Mouse (Mus musculus) T-helper 2 cell (primary cell): ENCODE data around the gene Kcnip1.

ENCODE experiments used
- in situ Hi-C: fragments of 300-600 bp; cut with MboI, MseI; formaldehyde crosslinking; loops from one replicate; pipeline ENCODE4 v1.15.1; 2025; ENCODE audit warnings: high pct_unique_total_duplicates

Kcnip1 gene

GRCm38 (mm10) chr11:33943565-33943964 lies 49.4 kb downstream of the Kcnip1 start:
- in situ Hi-C loops = no loop called here

- in situ Hi-C loops = loop anchor here (10.0 kb wide), 2 partner anchors 125 to 835 kb away; no protein-coding TSS in a partner anchor
Observed at GRCm38 (mm10) chr11:33939456-33940113, 53.4 kb downstream of the Kcnip1 start.

GRCm38 (mm10) chr11:33938561-33939274 lies 54.2 kb downstream of the Kcnip1 start:
- in situ Hi-C loops = loop anchor here (10.0 kb wide), 2 partner anchors 126 to 836 kb away; no protein-coding TSS in a partner anchor

- in situ Hi-C loops = loop anchor here (10.0 kb wide), 2 partner anchors 127 to 837 kb away; no protein-coding TSS in a partner anchor
Observed at GRCm38 (mm10) chr11:33937641-33938040, 55.3 kb downstream of the Kcnip1 start.

- in situ Hi-C loops = loop anchor here (5.0 to 10.0 kb wide), 3 partner anchors 73 to 841 kb away; no protein-coding TSS in a partner anchor
Observed at GRCm38 (mm10) chr11:33934286-33934685, 58.7 kb downstream of the Kcnip1 start.

GRCm38 (mm10) chr11:33932386-33933111 lies 60.4 kb downstream of the Kcnip1 start:
- in situ Hi-C loops = loop anchor here (5.0 to 10.0 kb wide), 3 partner anchors 75 to 842 kb away; no protein-coding TSS in a partner anchor

- in situ Hi-C loops = loop anchor here (5.0 to 10.0 kb wide), 3 partner anchors 75 to 843 kb away; no protein-coding TSS in a partner anchor
Observed at GRCm38 (mm10) chr11:33931836-33932385, 61.0 kb downstream of the Kcnip1 start.

GRCm38 (mm10) chr11:33929412-33929811 lies 63.5 kb downstream of the Kcnip1 start:
- in situ Hi-C loops = no loop called here

DNA sequence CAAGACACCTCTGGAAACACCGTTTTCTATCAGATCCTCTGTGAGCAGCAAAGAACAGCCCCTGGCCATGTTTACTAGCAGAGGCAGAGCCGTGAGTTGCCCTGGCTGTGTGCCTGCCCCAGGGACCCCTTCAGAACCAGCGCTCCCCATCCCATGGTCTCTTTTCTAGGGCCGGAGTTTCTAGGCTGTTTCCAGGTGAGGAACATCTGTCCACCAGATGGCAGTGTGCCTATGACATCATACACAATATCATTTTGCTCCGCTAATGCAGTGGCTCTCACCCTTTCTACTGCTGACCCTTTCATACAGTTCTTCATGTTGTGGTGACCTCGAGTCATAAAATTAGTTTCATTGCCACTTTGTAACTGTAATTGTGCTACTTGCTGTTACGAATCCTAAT lies 64.3 kb downstream of the Kcnip1 start:
- in situ Hi-C loops = no loop called here

DNA sequence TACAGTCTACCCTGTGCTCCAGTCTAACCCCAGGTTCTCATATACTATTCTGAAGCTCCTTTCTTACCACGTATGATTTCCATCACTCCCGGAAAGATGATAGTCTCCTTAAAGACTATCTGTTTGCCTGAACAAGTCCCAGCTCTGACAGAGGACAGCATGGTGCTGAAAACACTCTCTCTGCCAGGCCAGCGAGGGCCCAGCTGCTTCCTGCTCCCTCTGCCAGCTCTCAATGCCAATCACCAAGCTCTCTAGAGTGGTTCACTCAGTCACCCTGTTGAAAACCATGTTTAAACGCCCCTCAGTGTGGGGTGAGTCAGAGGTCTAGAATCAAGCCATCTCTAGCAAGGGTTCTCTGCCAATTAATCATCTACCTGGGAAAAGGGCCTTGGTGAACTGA lies 65.1 kb downstream of the Kcnip1 start:
- in situ Hi-C loops = no loop called here

- in situ Hi-C loops = no loop called here
Observed at GRCm38 (mm10) chr11:33927321-33927720, 65.6 kb downstream of the Kcnip1 start.

- in situ Hi-C loops = no loop called here
Observed at GRCm38 (mm10) chr11:33926551-33926950, 66.4 kb downstream of the Kcnip1 start.

GRCm38 (mm10) chr11:33925778-33926177 lies 67.2 kb downstream of the Kcnip1 start:
- in situ Hi-C loops = no loop called here

- in situ Hi-C loops = loop anchor here (5.0 kb wide), 1 partner anchor 191 kb away; no protein-coding TSS in a partner anchor
Observed at GRCm38 (mm10) chr11:33923031-33923430, 69.9 kb downstream of the Kcnip1 start.

DNA sequence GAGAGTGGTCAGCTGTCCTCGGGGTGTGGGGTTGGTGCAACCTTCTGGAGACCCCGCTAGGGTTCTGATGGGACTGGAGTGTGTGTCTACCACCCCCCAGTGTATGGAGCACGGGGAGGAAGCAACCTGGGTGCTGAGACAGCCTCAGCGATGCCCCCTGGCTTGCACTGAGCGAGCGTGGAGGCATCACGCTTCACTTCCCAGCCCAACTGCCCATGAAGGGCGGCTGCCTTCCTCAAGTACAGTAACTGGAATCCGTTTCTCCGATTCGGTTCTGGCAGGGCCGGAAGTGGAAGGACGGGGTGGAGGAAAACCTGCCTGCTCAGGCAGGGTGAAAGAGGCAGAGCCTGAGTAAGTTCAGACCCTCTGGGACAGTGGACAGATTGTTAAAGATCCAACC lies 71.5 kb downstream of the Kcnip1 start:
- in situ Hi-C loops = loop anchor here (5.0 kb wide), 1 partner anchor 189 kb away; no protein-coding TSS in a partner anchor

DNA sequence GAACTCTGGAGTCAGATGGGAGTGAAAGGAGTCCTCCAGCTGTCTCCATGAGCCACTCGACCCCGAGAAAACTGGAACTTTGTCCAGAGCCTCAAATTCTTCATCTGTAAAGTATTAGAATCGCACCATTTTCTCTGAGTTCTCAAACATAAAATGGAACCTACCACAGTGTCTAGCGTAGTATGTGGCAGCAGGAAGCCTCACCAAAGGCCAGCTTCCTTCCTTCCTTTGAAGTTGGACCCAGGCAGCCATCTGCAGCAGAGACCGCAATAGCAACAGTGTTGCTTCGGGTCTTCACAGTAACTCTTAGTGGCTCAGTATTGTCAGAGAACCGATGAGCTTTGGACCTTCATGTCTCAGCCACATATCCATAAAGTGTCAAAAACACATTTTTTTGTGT lies 73.1 kb downstream of the Kcnip1 start:
- in situ Hi-C loops = loop anchor here (5.0 to 10.0 kb wide), 2 partner anchors 188 to 425 kb away; no protein-coding TSS in a partner anchor

- in situ Hi-C loops = loop anchor here (10.0 kb wide), 1 partner anchor 426 kb away; no protein-coding TSS in a partner anchor
Observed at GRCm38 (mm10) chr11:33918424-33918823, 74.5 kb downstream of the Kcnip1 start.

DNA sequence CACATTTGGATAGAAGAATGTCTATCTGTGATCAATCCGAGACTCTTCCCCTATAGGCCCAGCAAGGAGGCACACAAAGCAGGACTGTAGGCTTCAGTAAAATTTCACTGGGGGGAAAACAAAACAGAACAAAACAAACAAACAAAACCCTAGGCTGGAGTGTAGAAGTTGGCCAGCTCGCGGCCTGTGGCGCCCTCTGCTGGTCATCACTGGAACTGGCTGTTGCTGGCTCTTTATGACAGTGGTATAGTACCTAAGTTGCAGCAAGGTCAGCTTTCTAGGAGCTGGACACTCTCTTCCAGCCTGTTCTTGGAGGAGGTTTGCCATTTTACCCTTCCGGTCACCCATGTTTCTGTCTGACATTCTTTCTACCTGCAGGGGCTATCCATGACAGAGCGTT lies 75.4 kb downstream of the Kcnip1 start:
- in situ Hi-C loops = loop anchor here (10.0 kb wide), 1 partner anchor 427 kb away; no protein-coding TSS in a partner anchor

DNA sequence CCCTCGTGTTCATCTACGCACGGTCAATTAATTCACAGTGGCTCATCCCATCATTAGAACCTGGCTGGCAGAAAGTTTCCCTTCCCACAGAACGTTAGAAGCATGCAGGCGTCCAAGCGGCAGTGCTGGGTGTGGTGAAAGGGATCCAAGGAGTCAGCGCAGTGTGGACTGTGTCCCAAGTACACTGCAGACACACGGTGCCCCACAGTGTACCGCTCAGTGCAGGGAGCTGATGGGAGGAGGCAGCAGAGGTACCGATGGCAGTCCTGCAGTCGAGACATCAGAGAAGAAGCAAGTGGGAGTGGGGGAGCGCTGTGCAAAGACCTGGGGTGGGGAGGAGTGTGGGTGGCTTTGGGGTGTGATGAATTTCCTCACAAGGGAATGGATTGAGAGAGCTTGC lies 78.7 kb downstream of the Kcnip1 start:
- in situ Hi-C loops = loop anchor here (10.0 kb wide), 1 partner anchor 431 kb away; no protein-coding TSS in a partner anchor

DNA sequence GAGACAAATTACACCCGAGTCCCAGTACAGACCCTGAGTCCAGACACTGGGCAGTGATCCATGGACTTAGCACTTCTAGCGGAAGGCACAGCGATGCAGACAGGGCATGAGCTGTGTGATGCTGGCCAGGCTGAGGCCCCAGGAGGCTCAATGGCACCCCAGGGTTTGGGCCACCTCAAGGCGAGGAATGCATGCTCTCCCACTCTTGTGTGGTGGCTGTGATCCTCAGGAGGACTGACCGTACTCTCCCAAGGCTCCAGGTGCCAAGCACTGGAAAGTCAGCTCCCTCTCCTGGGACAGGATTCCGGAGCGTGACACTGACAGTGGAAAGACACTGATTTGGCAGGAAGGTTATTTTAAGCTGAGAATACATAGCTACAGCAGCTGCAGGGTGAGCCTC lies 79.9 kb downstream of the Kcnip1 start:
- in situ Hi-C loops = loop anchor here (10.0 kb wide), 1 partner anchor 432 kb away; no protein-coding TSS in a partner anchor

- in situ Hi-C loops = loop anchor here (10.0 kb wide), 1 partner anchor 433 kb away; no protein-coding TSS in a partner anchor
Observed at GRCm38 (mm10) chr11:33912151-33912571, 80.8 kb downstream of the Kcnip1 start.
